7 mouse cellular contexts compared by ENCODE assay signal in the genomic region with DNA sequence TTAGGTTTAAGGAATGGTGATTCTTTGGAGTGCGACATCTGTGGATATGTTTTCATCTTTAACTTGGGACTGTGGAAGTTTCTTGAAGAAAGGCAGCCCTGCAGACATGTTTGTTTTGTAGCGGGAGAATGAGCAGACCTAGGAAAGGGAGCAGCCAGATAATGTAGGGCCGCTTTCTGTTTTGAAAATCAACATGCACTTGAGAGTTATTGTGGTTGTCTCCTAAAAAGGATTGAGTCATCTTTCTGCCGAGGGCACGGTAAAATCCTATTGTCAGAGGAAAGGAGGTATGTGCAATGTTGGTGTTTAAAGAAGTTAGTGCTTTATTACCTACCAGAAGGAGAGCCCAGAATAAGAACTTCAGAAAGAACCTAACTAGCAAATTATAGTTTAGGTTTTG. TPM values are rescaled to one million over a fixed set of nuclear protein-coding genes. Genes with fewer than 3 reads are reported as not detected.
DNase-seq lines count a peak whose midpoint lies in the region; ATAC-seq and TF ChIP-seq lines count a peak whose summit lies in the region.

No protein-coding gene starts in this region.

- H3K9ac ChIP-seq in lung, postnatal 0 days (replicated peaks; ENCODE audit: low read depth), result no peak overlapping the region
- peak overlapping the region; percentile 98 for H3K9ac ChIP-seq in forebrain, embryonic 16.5 days (replicated peaks; ENCODE audit: low read depth, low read length)
- 0 out of 2 replicates have a peak overlapping the region, but pooled peaks have one; percentile 15 for H3K9ac ChIP-seq in liver, embryonic 12.5 days
- no peak overlapping the region for H3K9ac ChIP-seq in stomach, postnatal 0 days (ENCODE audit: low read length)

- peaks cover 14% of the 10 kb centered on the region for H3K4me1 ChIP-seq in lung, postnatal 0 days (ENCODE audit: insufficient read depth, low read depth, low read length)
- peaks cover 38% of the 10 kb centered on the region for H3K4me1 ChIP-seq in forebrain, embryonic 16.5 days (replicated peaks; ENCODE audit: control insufficient read depth, insufficient read depth, low read length)
- H3K4me1 ChIP-seq in liver, embryonic 12.5 days, result peaks cover 78% of the 10 kb centered on the region
- peaks cover 8% of the 10 kb centered on the region for H3K4me1 ChIP-seq in stomach, postnatal 0 days (replicated peaks; ENCODE audit: control insufficient read depth, insufficient read depth)

- H3K4me3 ChIP-seq in lung, postnatal 0 days (ENCODE audit: low read depth, low read length), result peak overlapping the region; percentile 89; the same call in 1 of the 2 replicates
- H3K4me3 ChIP-seq in forebrain, embryonic 16.5 days (replicated peaks; ENCODE audit: low read length), result peak overlapping the region; percentile 91
- H3K4me3 ChIP-seq in liver, embryonic 12.5 days, result peak overlapping the region; percentile 95; the same call in 1 of the 2 replicates
- peak overlapping the region; percentile 88 for H3K4me3 ChIP-seq in stomach, postnatal 0 days (ENCODE audit: low read depth, low read length)

- ATAC-seq in lung, postnatal 0 days, result no peak
- no peak for ATAC-seq in forebrain, embryonic 16.5 days
- no peak for ATAC-seq in liver, embryonic 12.5 days
- no peak for ATAC-seq in stomach, postnatal 0 days (ENCODE audit: low FRiP score, low TSS enrichment)

- peak overlapping the region; percentile 96 for H3K4me2 ChIP-seq in lung, postnatal 0 days (replicated peaks; ENCODE audit: low read depth, low read length)
- H3K4me2 ChIP-seq in forebrain, embryonic 16.5 days (ENCODE audit: low read length), result peak overlapping the region; percentile 99
- peak overlapping the region; percentile 94 for H3K4me2 ChIP-seq in liver, embryonic 12.5 days
- peak overlapping the region; percentile 93 for H3K4me2 ChIP-seq in stomach, postnatal 0 days (replicated peaks; ENCODE audit: low read depth)

- no peak for TF ChIP-seq CTCF in lung, postnatal 0 days (IDR thresholded peaks at IDR 0.05)
- TF ChIP-seq CTCF in stomach, postnatal 0 days (IDR thresholded peaks at IDR 0.05; ENCODE audit: low read depth), result no peak

- no peak for TF ChIP-seq EP300 in lung, postnatal 0 days (IDR thresholded peaks at IDR 0.05)
- TF ChIP-seq EP300 in stomach, postnatal 0 days (optimal IDR thresholded peaks at IDR 0.05), result no peak

- no peak overlapping the region for H3K27ac ChIP-seq in lung, postnatal 0 days (ENCODE audit: low read length)
- H3K27ac ChIP-seq in forebrain, embryonic 16.5 days (ENCODE audit: low read length), result no peak overlapping the region
- H3K27ac ChIP-seq in liver, embryonic 12.5 days, result no peak overlapping the region
- H3K27ac ChIP-seq in stomach, postnatal 0 days (replicated peaks), result no peak overlapping the region

- no peak for DNase-seq in lung, postnatal 0 days (ENCODE audit: low spot score)
- DNase-seq in lung, adult 18-20 months, result no peak
- no peak for DNase-seq in stomach, postnatal 0 days (ENCODE audit: low spot score)
- DNase-seq in cerebellum, postnatal 4 days (ENCODE audit: low spot score in 2 of 2), result no peak
- no peak for DNase-seq in urinary bladder, postnatal 25 days (ENCODE audit: low spot score)

- no peaks in the 10 kb centered on the region for H3K9me3 ChIP-seq in lung, postnatal 0 days (ENCODE audit: low read length)
- H3K9me3 ChIP-seq in forebrain, embryonic 16.5 days (ENCODE audit: control insufficient read depth, low read length), result no peaks in the 10 kb centered on the region
- no peaks in the 10 kb centered on the region for H3K9me3 ChIP-seq in liver, embryonic 12.5 days (replicated peaks)
- no peaks in the 10 kb centered on the region for H3K9me3 ChIP-seq in stomach, postnatal 0 days (ENCODE audit: control insufficient read depth, low read length)

- no peaks in the 10 kb centered on the region for H3K27me3 ChIP-seq in lung, postnatal 0 days (replicated peaks; ENCODE audit: insufficient read depth, low read length)
- H3K27me3 ChIP-seq in forebrain, embryonic 16.5 days (replicated peaks; ENCODE audit: control insufficient read depth, insufficient read depth, low read length), result no peaks in the 10 kb centered on the region
- H3K27me3 ChIP-seq in liver, embryonic 12.5 days (replicated peaks), result 0 out of 2 replicates have a peak, but pooled peaks cover 4% of the 10 kb centered on the region
- no peaks in the 10 kb centered on the region for H3K27me3 ChIP-seq in stomach, postnatal 0 days (ENCODE audit: control insufficient read depth, insufficient read depth, low read length)

- no peaks in the 10 kb centered on the region for H3K36me3 ChIP-seq in lung, postnatal 0 days (ENCODE audit: insufficient read depth, low read length)
- H3K36me3 ChIP-seq in forebrain, embryonic 16.5 days (ENCODE audit: control insufficient read depth, insufficient read depth), result no peaks in the 10 kb centered on the region
- H3K36me3 ChIP-seq in liver, embryonic 12.5 days, result no peaks in the 10 kb centered on the region
- no peaks in the 10 kb centered on the region for H3K36me3 ChIP-seq in stomach, postnatal 0 days (ENCODE audit: control insufficient read depth, insufficient read depth, low read length)

- 26% methylated on average over 5 of the region's 5 CpGs for WGBS in lung, postnatal 0 days
- WGBS in forebrain, embryonic 16.5 days, result 30% methylated on average over 5 of the region's 5 CpGs
- 45% methylated on average over 5 of the region's 5 CpGs for WGBS in liver, embryonic 12.5 days (ENCODE audit: insufficient replicate concordance)
- 22% methylated on average over 5 of the region's 5 CpGs for WGBS in stomach, postnatal 0 days

RNA-seq across cellular contexts. Expression of gene Igf1r, which starts 2.6 kb away (rescaled TPM):
- polyA plus RNA-seq in lung, postnatal 0 days (2015; fragmentation: Nextera tagmentation; extraction: Ambion mirVana), result 15.9 and 18.8 TPM in 2 replicates
- polyA plus RNA-seq in forebrain, embryonic 16.5 days (2015; fragmentation: Nextera tagmentation; extraction: Ambion mirVana), result 25.2 and 27.1 TPM in 2 replicates
- 8.5 and 9.6 TPM in 2 replicates for polyA plus RNA-seq in liver, embryonic 12.5 days (2016; fragmentation: Nextera tagmentation; extraction: Ambion mirVana)
- polyA plus RNA-seq in stomach, postnatal 0 days (2015; fragmentation: Nextera tagmentation; extraction: Ambion mirVana), result 6.5 and 6.8 TPM in 2 replicates

Comparison
In these comparisons a context has a peak if more than half of its experiments do, and no peak if none do; other contexts are left out.
1. H3K9ac ChIP-seq: peak in forebrain, embryonic 16.5 days (single experiment) and liver, embryonic 12.5 days (single experiment); none in lung, postnatal 0 days (single experiment) and stomach, postnatal 0 days (single experiment).
2. Peak in every context shown above with its lines, with median percentiles within 50 percentile points of each other: H3K4me2 ChIP-seq and H3K4me3 ChIP-seq.